Mouse (Mus musculus) liver, embryonic 14.5 days (tissue): ENCODE measurements around the gene Six5.

ENCODE experiments used
- CTCF ChIP-seq: IDR thresholded peaks from 2 replicates; pipeline ENCODE4 v1.5.1; 2016; ENCODE audit warnings: antibody characterized with exemption, low read depth, control low read depth
- EP300 ChIP-seq: IDR thresholded peaks from 2 replicates; pipeline ENCODE4 v1.6.1; 2016; ENCODE audit warnings: antibody characterized with exemption, low read depth

GRCm38 (mm10) chr7:19083701-19084100 is 10.7 kb upstream of the Six5 start, which contains the start of gene Dmpk:
- TF ChIP-seq CTCF = no peak
- TF ChIP-seq EP300 = no peak
